Mouse (Mus musculus) lung, adult 2 months (tissue): ENCODE measurements around the gene H2afx. TPM values are rescaled to one million over a fixed set of nuclear protein-coding genes. Genes with fewer than 3 reads are reported as not detected.

Experiments
- DNase-seq: peaks from one replicate; pipeline ENCODE4 v3.0.0; 2022
- H3K4me1 ChIP-seq: fragments of 200-500 bp; 2 replicates; pipeline ENCODE4 v1.6.1; 2011; ENCODE audit warnings: low read length; ENCODE audit not compliant: control insufficient read depth, insufficient read depth
- H3K4me3 ChIP-seq: fragments of 200-500 bp; replicated peaks from 2 replicates; pipeline ENCODE3; 2011; ENCODE audit warnings: low read depth, mild to moderate bottlenecking, control low read depth, low read length; ENCODE audit errors: extremely low read depth
- CTCF ChIP-seq: fragments of 200-500 bp; IDR thresholded peaks from 2 replicates; pipeline ENCODE4 v1.5.1; 2011; ENCODE audit warnings: mild to moderate bottlenecking, low read length, control low read depth; ENCODE audit not compliant: insufficient read depth
- POLR2A ChIP-seq: fragments of 200-500 bp; IDR thresholded peaks from 2 replicates; pipeline ENCODE4 v1.6.1; 2011; ENCODE audit warnings: low read depth, mild to moderate bottlenecking, control low read depth, low read length, borderline replicate concordance; ENCODE audit errors: extremely low read depth
- WGBS: fragments of 180-500 bp; shearing (Covaris S2); methylation state at CpG from one replicate; pipeline ENCODE4 v1.1.7; 2018; 5-methylcytosine and 5-hydroxymethylcytosine counted together
- polyA plus RNA-seq: library from polyadenylated mRNA; depleted of rRNA; stranded (reverse); fragments of >200 nt; gene quantifications from 2 replicates; pipeline ENCODE4 v1.2.3, GENCODE M21; 2012

The H2afx gene
- polyA plus RNA-seq, 1 experiment = 41.3 TPM

DNA sequence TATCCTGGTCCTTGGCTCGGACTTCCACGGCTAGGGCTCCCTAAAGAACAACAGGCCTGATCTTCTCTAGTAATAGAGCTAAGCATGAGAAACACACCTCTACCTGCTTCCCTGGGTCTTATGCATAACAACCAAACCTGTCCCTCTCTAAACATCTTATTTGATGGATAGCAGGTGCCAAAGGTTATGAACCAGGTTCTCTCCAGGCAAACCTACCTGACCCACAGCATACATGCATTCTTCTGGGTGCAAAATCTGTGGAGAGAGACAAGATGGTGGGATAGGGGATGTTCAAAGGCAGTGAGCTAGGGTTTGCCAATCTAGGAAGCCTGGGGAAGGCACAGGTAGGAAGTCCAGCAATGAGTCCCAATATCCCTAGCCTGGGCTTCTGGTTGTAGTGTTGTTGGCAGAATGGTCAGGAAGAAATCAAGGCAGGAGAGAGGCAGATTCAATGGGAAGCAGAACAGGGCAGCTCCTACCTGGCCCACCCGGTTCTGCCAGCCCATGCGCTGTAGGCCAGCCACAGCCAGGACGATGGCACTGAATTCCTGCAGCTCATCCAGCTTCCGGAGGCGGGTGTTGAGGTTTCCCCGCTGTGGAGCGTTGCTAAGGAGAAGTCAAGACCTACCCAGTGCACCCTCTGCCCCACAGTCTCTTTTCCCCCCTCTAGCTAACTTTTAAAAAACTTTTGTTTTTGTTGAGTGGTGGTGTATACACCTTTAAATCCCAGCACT is 3.1 kb downstream of the H2afx start:
- no peak for TF ChIP-seq CTCF
- TF ChIP-seq POLR2A = no peak
- no peak for DNase-seq
- H3K4me3 ChIP-seq = no peak overlapping the region
- 67% methylated on average over 9 of the region's 9 CpGs for WGBS
- H3K4me1 ChIP-seq = no peaks in the 10 kb centered on the region; the same call in 1 of the 2 replicates

DNA sequence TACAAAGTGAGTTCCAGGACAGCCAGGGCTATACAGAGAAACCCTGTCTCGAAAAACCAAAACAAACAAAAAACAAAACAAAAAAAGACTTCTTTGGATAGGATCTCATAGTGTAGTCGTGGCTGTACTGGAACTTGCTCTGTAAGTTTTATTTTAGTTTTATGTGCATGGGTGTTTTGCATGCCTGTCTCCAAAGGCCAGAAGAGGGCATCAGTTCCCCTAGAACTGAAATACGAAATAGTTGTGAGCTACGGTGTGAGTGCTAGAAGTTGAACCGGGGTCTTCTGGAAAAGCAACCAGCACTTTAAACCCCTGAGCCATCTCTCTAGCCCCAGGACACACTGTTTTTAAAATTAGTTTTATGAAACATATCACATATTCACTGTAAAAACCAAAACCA is 4.1 kb downstream of the H2afx start:
- DNase-seq = no peak
- TF ChIP-seq CTCF (no peak), POLR2A (no peak)
- 72% methylated on average over 5 of the region's 5 CpGs for WGBS
- H3K4me3 ChIP-seq = no peak overlapping the region
- peaks cover 5% of the 10 kb centered on the region for H3K4me1 ChIP-seq

- Histone ChIP-seq H3K4me3 (no peak overlapping the region), H3K4me1 (peaks cover 5% of the 10 kb centered on the region)
- TF ChIP-seq CTCF = no peak
- TF ChIP-seq POLR2A = no peak
- no peak for DNase-seq
- WGBS = 86% methylated on average over 5 of the region's 5 CpGs
These were observed 7.0 kb downstream of the H2afx start for GRCm38 (mm10) chr9:44341487-44341886.

- WGBS = 68% methylated on average over 3 of the region's 3 CpGs
- Histone ChIP-seq H3K4me1 (peaks cover 5% of the 10 kb centered on the region), H3K4me3 (no peak overlapping the region)
- DNase-seq = no peak
- TF ChIP-seq POLR2A = no peak
- TF ChIP-seq CTCF = no peak
These were observed 7.7 kb downstream of the H2afx start for GRCm38 (mm10) chr9:44342173-44342572.

GRCm38 (mm10) chr9:44342605-44343004 is 8.1 kb downstream of the H2afx start:
- H3K4me3 ChIP-seq = no peak overlapping the region
- no peak for TF ChIP-seq CTCF
- DNase-seq = no peak
- 83% methylated on average over 1 of the region's 1 CpGs for WGBS
- peaks cover 5% of the 10 kb centered on the region for H3K4me1 ChIP-seq

- Histone ChIP-seq H3K4me1 (peaks cover 5% of the 10 kb centered on the region), H3K4me3 (peak overlapping the region; percentile 69)
- DNase-seq = no peak
- WGBS = 7% methylated on average over 6 of the region's 6 CpGs
- TF ChIP-seq CTCF = no peak
These were observed 8.8 kb downstream of the H2afx start for GRCm38 (mm10) chr9:44343290-44343689.

- DNase-seq = peak; percentile 97
- Histone ChIP-seq H3K4me1 (peaks cover 5% of the 10 kb centered on the region), H3K4me3 (peak within 1 kb of the TSS; percentile 89)
- TF ChIP-seq CTCF (no peak), POLR2A (peak; percentile 29; the same call in 1 of the 2 replicates)
- WGBS = under 1% methylated on average over 39 of the region's 39 CpGs
These were observed 9.4 kb downstream of the H2afx start, which contains the start of gene Hmbs for GRCm38 (mm10) chr9:44343781-44344421. Gene Hmbs, minus strand, starts transcription at chr9:44344228.

- Histone ChIP-seq H3K4me3 (no peak overlapping the region), H3K4me1 (peaks cover 5% of the 10 kb centered on the region)
- TF ChIP-seq CTCF (no peak), POLR2A (no peak)
- DNase-seq = no peak
- 76% methylated on average over 6 of the region's 6 CpGs for WGBS
These were observed 11.3 kb downstream of the H2afx start for GRCm38 (mm10) chr9:44345570-44346433.

DNA sequence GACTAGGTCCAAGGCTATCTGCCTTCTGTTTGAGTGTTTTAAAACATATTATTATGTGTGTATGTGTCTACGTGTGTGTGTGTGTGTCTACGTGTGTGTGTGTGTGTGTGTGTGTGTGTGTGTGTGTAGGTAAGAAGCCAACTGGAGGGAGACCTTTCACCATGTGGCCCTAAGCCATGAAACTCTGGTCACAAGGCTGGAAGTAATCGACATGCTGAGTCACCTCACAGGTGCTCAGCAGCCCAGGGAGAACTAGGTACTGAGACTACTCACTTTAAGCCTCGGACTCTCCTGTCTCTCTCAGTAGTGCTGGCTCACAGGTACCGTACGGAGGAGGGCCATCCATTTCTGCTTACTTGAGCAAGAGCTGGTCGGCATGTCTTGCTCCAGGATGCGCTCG is 12.7 kb downstream of the H2afx start:
- DNase-seq = no peak
- TF ChIP-seq CTCF (no peak), POLR2A (no peak)
- 91% methylated on average over 9 of the region's 9 CpGs for WGBS
- H3K4me3 ChIP-seq = no peak overlapping the region
- peaks cover 5% of the 10 kb centered on the region for H3K4me1 ChIP-seq
